Mouse (Mus musculus): Measurements from ENCODE around the gene Tada3.
A peak's percentile ranks its signal among the peaks of the same experiment; 100 is the strongest.

Gene Tada3

DNA sequence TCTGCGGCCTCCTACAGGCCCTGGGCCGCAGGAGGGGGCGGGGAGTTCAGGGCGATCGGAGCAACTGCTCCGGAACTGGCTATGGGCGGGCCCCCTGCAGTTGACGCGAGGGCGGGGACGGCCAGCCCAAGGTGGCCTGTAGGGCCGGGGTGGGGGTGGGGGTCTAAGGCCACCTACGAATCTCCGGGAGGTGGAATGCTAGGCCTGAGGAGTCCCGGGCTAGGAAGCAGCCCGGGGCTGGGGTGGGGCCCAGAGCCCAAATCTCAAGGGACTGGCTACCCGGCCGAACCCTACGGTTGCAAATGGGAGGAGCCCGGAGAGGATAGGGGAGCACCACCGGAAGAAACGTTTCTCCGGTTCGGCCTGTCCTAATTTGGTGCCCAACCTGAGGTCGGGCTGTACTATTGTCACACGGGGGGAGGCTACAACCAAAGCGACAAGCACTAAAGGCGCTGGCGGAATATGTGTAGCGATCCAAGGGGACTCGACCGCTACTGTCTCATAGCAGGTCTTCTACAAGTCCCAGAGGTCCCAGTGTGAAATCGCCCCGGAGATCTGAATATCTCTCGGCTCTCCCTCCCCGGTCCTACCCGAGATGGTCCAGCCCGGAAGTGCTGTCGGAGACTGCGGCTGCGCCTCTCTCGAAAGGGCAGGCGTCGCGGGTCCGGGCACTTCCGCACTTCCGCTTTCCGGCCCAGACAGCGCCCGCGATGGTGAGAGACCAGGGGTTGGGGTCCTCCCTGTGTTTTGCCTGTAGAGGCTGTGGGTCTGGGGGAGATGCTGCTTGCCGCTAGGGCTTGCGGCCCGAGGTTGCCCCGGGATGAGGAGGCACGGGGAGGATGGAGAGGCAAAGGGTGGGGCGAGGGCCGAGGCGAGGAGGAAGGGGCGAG lies at the start of gene Tada3, which contains the start of gene Arpc4:
Tada3 (minus strand) TSS at position 388 of the 890 bp plus-strand sequence.
Arpc4 (plus strand) TSS at position 620 of the 890 bp plus-strand sequence.
- DNase-seq = peak; percentile 93

DNA sequence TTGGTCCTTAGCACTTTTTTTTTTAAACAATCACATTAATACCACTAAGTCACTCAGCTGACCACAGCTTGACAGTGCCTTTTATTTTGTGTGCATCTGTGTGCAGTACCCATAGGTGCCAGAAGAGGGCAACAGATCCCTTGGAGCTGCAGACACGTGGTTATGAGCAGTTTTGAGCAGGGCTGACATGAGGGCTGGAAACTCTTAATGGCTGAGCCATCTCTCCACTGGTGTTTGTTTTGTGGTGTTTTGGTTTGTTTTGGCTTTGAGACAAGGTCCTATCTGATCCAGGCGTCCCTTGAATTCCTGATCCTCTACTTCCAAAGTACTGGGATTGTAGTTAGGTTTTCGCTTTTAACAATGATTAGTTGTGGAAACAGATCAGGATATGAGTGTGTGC lies 49.7 kb upstream of the Tada3 start:
- DNase-seq = no peak

DNA sequence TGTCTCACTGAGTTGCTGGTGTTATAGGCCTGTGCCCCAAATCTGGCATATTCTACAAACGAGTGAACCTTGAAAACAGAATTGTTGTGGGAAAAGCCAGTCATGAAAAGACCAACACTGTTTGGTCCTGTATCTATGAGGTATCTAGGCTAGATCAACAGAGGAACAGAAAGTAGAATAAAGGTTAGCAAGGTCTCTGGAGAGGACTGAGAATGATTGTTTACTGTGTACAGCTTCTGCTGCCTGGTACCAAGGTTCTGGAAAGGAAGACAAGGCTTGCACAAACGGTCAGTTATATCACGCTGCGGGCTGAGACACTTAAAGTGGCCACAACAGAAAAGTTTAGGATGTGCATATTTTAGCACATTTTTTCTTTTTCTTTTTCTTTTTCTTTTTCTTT lies 49.0 kb upstream of the Tada3 start:
- DNase-seq = no peak

DNA sequence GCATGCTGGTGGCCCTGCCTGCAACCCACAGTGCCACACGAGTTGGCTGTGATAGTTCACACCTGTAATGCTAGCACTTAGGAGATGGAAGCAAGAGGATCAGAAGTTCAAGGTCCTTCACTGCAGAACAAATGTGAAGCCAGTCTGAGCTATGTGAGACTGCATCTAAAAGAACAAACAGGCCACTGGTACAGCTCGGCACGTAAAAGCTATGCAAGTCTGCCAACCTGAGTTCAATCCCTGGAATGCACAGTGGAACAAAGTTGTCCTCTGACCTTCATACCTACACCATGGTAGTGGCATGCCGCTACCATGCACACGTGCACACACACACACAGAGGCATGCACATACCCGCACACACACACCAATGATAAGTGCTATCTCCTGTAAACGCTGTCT lies 46.5 kb upstream of the Tada3 start:
- DNase-seq = no peak

DNA sequence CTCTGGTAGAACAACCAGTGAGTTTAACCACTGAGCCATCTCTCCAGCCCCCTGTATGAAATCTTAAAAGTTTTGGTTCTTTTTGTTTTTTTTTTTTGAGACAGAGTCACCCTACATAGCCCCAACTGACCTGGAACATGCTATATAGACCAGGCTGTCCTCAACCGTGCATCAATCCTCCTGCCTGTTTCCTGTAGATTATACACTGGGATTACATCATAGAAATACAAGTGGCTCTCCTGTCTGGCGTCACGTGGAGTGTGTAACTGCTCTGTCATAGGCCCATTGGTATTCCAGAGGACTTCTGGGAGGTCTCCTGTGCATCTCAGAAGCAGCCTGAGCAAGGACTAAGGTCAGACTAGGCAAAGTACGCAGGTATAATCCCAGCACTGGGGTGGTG lies 45.3 kb upstream of the Tada3 start:
- DNase-seq = no peak

DNA sequence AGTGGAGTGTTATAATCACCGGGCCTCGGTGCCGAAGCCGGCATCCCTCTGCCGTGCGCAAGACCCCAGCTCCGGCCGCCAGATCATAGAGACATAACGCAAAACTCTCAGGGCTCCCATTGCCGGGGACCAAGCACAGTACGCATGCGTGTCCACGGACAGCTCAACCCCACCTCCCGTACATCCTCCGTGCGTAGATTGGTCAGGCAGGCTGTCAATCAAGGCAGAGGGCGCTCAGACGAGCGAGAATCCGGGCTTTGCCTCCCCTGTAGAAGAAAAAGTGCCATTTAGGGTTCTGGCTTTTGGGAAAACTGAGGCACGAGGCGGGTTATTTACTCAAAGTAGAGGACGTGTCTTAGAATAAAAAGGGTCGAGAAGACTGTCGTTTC lies 41.5 kb upstream of the Tada3 start, which contains the start of gene Rpusd3:
Rpusd3 (minus strand) TSS at position 142 of the 389 bp plus-strand sequence.
- DNase-seq = peak; percentile 97

DNA sequence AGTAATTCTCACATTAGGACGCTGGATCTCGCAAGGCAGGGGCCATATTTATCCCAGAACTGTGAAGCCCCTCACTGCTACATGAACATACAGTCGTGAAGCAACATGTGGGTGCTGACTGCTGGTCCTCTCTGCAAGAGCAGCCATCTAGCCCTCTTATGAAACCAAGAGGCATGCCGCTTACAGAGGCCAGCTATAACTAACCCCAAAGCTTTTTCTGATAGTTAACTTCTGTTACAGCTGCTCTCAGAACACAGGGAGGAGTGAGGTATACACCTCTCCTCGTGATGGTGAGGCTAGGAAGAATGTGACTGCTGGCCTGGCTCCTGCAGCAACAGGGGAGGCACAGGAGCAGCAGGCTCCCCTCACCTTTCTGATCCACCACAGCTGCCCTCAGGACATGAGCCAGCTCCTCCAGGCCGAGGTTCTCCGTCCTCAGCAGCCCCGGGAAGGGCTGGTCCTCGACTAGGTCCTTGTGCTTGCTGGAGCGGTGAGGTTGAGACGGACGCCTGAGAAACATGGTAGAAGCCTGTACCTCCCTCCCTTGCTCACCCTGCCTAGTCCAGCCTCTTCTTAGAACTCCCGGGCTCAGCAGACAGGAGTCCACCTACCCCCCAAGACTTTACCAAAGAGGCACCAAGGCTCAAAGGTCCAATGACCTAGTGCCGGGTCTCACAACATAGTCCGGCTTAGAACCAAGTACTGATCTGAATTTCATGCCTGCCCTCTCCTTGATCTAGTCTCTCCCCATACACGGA lies 40.9 kb upstream of the Tada3 start:
- no peak for DNase-seq

DNA sequence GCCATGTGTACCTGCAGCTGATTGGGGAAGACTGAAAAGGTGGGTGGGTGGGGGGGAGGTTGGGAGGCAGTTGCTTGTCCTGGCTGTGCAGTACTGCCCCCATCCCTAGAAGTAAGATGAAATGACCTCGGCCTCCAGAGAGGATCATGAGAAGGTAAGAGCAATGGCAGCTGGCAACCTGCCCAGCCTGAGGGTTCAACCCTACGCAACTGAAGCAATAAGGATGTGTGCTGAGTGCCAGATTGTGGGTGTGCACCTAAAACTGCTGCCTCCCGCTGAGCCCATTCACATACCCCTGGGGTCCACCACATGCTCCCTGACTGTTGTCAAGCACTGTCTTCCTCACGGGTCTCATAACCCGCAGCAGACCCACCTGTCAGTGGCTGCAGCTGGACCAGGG lies 38.7 kb upstream of the Tada3 start:
- no peak for DNase-seq

DNA sequence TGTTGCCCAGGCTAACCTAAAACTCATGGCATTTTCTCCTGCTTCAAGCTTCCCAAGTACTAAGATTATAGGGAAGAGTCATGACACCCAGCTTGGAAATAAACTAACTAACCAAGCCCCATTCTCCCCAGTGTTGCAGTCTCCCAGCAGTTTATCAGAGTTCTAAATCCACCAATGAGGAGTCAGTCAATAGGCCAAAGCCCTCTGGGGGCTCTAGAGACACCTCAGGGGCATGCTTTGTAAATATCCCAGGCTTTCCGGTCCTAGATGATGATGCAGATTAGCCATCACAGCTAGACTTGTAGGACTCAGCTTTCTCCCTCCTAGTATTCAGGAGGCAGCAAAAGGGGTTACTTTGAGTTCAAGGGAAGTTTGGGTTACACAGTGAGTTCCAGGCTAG lies 32.3 kb upstream of the Tada3 start:
- DNase-seq = no peak

DNA sequence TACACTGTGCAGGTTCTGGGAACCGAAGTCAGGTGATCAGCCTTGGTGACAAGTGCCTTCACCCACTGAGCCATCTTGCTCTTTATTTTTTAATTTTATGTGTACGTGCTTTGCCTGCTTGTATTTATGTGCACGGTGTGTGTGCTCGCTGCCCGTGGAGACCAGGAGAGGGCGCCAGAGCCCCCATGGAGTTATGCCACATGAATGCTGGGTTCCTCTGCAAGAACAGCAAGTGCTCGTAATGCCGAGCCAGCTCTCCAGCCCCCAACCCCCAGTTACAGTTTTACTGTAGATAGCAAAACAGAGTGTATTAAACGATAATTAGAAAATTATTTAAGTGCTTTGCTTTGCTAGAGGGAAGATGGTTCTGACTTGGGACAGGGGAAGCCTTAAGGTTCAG lies 29.0 kb upstream of the Tada3 start:
- no peak for DNase-seq

DNA sequence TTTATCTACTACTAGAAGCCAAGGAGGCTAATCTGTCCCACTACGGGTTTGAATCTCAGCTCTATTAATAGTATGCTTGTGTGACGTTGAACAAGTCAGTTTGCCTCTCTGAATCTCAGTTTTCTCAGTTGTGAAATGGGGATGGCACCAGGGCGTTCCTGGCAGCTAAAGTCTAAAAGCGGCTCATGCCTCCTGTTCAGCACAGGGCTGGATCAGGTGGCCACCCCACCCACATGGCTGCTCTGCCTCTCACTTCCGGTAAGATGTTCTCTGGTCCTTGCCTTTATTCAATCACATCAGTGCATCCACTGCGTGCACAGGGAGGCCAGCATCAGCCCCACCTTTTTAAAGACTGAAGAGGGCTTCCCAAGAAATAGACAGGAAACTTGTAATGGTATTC lies 27.8 kb upstream of the Tada3 start:
- no peak for DNase-seq

DNA sequence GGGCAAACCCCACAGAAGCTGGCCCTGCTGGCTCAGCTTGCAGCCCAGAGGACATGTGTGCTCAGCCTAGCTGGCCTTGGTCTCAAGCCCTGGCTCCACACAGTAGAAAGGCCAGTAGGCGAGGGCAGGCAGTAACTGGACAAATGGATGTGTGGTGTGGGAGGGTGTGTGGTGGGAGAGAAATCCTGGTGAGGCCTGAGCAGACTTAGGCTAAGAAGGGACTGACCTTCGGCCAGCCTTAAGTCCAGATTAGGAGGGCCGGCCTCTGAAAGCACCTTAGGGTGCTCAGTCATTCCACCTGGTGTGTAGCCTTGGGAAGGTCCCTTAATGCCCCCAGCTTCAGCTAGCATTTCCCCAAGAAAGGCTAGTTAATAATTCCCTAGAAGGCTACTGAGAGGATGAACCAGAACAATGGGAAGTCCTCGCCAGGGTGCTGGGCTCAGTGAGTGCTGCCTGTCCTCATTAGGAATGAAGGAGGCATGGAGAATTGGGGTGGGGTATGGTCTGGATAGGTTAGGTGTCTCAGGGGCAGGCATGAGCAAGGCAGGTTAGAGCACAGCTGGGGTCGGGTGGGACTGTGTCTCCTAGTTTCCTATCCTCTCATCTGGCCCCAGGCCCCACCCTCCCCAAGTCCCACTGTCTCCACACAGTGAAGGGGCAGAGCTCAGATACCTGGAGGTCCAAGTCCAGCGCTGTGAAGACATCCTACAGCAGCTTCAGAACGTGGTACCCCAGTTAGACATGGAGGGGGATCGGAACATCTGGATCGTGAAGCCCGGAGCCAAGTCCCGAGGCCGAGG lies 27.2 kb upstream of the Tada3 start:
- DNase-seq = no peak

DNA sequence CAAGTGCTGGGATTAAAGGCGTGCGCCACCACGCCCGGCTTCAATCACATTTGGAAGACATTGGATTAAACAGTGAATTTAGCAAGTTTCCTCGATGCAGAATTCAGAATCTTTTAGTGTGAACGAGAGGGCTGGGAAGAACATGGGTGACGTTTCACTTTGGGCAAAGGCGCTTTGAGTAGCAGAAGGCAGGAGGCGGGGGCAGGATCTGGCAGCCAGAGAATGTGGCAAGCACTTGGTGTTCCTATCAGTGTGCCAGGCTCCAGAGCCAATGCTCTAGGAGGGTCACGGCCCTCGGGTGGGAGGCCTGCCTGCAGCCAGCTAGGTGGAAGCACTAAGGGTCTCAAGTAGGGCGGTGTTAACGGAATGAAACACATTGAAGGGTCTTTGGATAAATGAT lies 24.4 kb upstream of the Tada3 start:
- no peak for DNase-seq

DNA sequence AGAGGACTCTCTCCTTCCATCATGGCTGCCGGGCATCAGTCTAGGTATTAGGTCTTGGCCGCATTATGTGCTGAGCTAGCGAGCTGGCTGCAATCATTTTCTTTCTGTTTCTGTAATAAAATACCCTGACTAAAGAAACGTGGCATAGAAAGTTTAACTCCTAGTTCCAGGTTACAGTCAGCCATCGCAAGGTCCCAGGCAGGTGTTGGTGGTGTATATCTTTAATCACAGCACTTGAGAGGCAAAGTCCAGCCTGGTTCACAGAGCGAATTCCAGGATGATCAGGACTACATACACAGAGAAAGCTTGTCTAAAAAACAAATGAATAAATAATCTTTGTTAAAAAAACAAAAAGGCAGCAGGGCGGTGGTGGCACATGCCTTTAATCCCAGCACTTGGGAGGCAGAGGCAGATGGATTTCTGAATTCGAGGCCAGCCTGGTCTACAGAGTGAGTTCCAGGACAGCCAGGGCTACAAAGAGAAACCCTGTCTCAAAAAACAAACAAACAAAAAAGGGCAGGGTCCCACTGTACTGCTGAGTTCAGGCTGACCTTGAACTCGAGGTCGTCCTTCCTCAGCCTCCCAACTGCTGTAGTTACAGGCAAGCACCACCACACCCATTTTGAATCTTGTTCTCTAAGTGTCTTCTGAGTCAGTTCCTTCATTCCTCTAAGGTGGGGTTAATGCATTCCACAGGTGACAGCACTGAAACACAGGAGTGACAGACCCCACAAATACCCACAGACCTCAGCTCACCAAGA lies 18.8 kb upstream of the Tada3 start:
- DNase-seq = no peak

DNA sequence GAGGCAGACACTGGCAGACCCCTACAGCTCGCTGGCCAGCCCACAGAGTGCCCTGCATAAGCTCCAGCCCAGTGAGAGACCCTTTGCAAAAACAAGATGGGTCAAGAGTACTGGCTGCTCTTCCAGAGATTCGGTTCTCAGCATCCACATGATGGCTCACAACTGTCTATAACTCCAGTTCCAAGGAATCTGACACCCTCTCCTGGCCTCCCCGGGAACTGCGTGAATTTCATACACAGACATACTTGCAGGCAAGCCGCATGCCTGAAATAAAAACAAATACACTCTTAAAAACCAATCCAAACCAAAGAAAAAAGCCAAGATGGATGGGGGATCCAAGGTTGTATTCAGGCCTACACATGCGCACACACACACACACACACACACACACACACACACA lies 17.8 kb upstream of the Tada3 start:
- DNase-seq = no peak

DNA sequence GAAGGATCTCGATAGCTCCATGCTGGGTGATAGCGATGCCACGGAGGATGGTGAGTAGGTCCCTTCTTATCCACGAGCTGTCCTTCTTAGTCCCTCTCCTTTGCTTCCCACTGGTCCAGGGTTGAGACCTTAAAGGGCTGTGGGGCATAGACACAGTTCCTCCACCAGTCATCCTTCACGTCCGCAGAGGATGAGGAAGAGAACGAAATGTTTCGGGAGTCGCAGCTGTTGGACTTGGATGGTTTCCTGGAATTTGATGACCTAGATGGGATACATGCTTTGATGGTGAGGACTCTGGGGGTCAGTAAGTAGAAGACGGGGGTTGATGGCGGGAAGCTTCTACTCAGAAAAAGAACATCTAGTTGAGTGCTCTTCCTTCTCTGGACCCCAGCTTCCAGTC lies 17.1 kb upstream of the Tada3 start:
- DNase-seq = no peak

DNA sequence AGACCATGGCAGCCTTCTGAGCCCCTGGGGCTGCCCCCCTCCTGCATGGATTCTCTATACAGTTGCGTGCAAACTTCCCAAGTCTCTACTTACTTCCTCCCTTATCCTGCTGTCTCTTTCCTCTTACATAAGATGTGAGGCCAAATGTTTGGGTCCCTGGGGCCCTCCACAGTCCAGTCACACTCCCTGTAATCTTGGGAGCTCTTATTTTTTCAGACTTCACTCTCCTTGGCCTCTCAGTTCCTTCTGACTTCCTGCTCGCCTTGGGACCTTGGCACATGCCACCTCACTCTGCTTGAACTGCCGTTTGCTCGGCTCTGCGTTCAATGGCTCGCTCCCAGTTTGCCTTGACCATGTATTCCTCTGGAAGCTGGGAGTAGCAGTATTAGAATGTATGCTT lies 16.3 kb upstream of the Tada3 start:
- no peak for DNase-seq

DNA sequence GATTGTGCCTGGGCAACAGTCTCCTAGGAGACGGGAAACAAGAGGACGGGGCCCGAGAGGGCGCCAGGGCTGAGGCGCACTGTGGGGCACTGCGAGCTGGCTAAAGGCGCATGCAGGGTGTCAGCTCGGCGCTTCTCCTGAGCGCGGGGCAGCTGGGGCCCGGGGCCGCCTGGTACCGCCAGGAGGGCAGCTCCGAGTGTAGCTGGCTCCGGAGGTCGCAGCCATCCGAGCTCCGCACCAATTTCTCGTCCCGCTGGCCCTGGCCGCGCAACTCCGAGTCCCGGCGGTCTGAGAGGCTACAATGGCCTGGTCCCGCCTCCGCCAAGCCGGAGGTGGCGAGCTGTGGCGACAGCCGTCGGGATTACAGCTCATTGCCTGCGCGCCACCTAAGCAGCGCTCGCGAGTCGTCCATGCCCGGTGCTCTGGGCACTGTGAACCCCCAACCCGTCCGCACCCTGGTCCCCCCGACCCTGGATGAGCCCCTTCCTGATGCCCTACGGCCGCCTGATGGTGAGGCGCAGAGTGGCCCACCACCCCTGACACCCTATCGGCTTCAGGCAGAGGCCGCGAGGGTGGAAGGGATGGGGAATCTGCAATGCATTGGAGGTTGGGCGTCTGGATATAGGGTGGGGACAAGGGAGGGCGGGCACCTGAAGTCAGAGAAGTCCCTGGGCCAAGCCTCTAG lies 14.8 kb upstream of the Tada3 start:
- DNase-seq = peak; percentile 56

DNA sequence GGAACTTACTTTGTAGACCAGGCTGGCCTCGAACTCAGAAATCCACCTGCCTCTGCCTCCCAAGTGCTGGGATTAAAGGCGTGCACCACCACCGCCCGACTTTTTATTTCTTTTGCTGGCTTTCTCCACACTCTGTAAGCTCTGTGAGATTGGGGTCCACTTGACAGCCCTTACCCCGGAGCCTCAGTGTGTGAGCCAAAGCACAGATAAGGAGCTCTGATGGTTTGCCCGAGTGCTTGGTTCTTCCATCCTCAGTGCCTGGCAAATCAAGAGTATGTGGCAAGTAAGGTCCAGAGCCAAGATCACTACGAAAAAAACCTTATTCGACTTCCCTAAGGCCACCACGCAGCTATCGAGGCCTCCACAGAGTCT lies 14.3 kb upstream of the Tada3 start:
- no peak for DNase-seq

DNA sequence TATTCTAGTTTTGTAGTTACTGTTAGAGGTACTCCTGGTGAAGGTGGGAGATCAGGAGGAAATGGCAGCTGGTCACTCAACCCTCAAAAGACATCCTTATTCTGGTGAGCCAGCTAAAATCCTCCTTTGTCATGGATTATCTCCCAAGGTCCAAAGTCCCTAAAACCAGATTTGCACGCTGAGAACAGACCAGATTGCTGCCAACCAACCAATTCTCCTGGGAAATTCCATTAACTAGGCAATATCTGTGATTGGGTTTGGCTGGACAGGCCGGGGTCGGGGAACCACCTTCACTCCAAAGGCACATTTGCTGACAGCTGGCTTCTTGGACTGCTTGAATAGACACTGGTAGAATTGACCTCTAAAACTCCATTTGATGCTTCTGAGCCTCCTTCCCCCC lies 13.0 kb upstream of the Tada3 start:
- DNase-seq = no peak

DNA sequence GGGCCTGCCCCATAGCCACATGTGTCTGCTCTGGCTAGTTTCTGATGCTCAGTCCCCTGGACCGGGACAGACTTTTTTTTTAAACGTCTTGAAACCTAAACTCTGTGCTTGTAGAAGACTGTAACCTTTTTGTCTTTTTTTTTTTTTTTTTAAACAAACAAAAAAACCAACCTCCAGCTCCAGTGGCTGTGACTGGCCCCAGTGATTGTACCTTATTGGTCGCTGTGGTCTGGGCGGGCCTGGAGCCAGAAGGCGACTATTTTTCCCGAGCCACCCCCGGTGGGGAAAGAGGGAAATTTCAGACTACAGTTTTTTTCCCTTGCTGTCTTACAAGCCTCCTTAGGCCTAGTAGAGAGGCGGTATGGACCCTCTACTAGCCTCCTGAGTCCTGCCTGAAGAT lies 11.3 kb upstream of the Tada3 start, which contains the start of gene Ttll3:
Ttll3 (plus strand) TSS at position 301 of the 400 bp plus-strand sequence.
- DNase-seq = no peak

DNA sequence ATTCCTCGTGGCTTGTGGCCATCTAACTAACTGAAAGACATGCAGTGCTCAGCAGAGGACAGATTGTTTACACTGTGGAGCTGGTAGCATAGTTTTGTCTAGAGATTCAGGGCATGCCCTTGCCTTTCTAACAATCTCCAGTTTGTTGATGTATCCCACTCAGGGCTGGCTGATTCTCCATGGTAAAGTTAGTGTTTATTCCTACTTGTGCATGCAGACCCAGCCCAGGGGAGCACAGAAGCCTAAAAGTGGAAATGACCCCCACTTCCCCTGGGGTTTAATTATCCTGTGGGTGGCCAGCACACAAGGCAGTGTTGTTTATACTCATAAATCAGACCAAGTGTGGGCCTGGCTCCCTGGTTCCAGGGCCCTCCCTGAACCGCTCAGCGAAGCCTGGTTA lies 8.3 kb upstream of the Tada3 start:
- no peak for DNase-seq
